Mouse (Mus musculus) ES-CJ7 (cell line): ENCODE data around the gene Ovca2.
"Not testable (repeated sequence)": the region's sequence is repeated elsewhere in the genome, so short reads cannot be mapped to it uniquely, and the experiment has no call there.

Experiments used
- DNase-seq: peaks from one replicate; pipeline ENCODE4 v3.0.0; 2011; ENCODE audit warnings: low read depth, low spot score

The Ovca2 gene

DNA sequence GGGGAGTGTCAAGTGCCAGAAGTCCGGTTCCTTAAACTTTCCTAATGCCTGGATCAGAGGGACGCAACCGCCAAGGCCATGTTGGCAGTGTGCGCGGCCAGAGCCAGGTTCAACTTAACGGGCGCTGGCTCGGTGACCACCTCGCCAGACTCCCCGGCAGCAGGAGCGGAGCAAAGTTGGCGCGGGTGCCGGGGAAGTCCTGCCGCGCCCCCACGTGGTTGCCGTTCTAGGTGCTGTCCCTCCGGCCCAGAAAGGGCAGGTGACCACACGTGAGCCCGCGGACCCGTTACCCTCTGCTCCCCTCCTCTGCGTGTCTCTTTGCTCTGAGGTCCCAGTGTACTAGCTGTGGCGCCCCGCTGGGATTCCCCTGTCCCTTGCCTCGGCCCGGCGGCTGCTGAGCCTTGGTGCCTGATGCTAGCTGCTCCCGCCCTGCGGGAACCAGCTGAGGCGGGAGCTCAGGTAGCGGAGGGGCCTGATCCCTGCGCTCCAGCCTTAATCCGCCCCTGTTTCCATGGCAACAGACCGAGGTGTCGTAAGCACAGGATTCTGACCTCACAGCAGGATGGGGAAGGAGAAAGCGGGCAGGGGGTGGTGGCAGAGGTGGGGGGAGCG is 16.3 kb upstream of the Ovca2 start:
- peak; percentile 98 for DNase-seq

DNA sequence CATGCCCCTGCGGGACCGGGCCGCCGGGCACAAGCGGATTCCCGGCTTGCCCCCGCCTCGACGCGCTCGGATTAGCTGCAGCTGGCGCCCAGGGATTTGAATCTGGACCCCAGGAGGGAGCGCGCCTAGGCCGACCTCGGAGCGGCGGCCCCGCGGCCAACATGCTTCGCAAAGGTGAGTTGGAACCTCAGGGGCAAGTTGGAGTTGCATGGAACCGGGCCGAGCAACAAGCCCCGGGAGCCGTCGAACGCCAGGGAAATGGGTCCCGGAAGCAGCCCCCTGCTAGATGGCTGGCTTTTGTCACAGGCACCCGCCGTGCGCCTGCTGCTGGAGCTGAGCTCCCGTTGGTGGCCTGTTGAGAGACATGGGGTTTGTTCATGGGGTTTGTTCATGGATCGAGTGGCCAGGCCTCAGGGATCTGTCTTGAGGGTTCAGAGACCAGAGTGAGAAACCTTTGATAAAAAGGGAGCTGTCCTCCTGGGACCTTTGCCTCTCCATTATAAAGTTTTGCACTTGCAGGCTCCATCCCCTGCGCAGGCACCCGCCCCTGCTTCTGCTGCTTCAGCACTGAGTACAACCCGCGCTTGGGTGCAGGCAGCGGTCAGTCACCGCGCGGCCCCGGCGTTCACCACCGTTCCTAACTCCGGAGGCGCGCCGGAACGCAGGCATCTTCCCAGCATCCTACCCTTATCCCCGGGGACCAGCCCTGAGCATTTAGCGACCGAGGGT is 15.7 kb upstream of the Ovca2 start:
- DNase-seq = peak; percentile 50

DNA sequence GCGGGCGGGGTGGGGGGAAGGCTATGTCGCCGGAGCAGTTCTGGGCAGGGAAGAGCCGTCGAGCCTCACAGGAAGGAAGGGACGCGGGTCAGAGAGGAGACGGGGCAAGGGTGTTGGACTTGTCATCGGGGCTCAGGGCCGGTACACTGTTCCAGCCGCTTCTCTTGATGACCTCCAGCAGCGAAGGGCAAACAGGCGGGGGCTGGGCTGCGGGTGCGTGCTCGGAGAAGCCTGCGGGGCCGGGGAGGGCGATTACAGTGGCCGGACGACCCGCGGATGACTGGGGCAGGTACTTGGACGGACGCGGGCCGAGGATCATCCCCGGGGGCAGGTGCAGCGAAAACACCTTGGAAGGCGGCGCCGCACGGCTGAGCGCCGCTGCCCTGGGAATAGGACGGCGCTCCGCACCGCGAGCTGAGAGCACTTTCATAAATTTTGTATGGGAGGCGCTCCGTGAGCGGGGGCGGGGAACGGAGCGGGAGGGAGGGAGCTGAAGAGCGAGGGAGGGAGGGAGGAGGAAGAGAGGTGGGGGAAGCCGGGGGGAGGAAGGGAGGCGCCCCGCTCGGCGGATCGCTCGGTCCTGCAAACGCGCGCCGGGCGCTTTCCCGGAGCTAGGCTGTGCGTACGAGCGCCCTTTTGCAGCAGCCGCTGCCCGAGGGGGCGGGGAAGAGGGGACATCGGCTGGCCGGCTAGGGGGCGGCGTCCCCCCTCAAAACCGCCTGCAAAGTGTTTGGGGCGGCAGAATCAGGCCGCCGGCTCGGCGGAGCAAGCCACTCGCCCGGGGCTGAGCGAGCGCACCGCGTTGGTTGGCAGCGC is 14.8 kb upstream of the Ovca2 start, which contains the start of gene Rtn4rl1:
Gene Rtn4rl1 (plus strand): TSS at position 528 of the 816 bp plus-strand sequence.
- peak; percentile 55 for DNase-seq

DNA sequence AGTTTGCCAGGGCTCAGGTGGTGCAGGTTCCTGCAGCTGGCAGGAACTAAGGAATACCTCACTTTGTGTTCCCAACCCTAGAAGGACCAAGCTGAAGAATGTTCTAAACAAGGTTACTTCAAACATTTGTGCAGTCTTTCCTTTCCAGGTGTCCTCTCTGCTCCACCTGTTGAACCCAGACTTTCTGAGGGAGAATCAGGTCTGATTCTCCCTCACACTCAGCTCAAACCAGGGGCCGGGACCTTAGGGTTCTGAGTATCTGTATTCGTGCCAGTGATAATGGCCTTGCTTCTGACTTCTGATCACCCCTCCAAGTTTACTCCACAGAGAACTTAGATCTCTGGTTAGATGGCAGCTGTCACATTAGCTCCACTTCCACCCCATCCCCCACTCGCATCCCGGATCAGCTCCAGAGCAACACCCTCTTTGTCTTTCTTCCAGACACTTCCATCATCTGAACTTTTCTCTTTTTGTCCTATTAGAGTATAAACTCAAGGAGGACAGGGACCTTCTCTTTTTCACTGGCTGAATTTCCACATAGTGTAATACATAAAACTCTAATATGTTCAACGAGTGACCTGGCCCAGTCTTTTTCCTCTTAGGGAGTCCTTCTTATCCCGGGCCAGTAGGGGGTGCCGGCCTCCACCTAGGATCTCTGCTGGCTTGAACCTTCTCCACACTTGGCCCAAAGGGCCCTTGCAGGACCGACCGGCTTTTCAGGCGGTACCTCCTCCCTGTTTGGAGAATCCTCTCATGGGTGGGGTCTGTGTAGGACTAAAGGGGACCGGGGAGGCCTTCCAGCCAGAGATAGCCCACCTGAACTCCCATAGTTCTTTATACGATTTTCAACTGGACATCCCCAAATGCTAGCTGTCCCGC is 13.9 kb upstream of the Ovca2 start:
- DNase-seq = peak; percentile 83

DNA sequence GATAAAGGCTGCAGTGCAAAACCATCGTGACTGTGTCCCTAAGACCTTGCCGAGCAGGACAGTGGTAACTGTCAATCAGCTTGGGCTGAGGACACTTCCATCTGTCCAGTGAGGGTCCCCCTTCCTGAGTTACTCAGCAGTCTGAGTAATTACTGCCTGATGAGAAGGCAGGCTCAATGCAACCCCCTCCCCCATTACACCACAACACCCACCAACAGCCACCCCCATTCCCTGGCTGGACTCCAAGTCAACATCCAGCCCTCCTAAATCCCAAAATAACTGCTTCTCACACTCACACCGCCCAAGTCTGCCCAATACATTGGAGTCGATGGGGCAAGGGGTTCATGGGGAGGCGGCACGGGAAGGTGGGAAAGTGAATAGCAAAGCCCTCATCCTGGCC is 13.2 kb upstream of the Ovca2 start:
- DNase-seq = no peak

DNA sequence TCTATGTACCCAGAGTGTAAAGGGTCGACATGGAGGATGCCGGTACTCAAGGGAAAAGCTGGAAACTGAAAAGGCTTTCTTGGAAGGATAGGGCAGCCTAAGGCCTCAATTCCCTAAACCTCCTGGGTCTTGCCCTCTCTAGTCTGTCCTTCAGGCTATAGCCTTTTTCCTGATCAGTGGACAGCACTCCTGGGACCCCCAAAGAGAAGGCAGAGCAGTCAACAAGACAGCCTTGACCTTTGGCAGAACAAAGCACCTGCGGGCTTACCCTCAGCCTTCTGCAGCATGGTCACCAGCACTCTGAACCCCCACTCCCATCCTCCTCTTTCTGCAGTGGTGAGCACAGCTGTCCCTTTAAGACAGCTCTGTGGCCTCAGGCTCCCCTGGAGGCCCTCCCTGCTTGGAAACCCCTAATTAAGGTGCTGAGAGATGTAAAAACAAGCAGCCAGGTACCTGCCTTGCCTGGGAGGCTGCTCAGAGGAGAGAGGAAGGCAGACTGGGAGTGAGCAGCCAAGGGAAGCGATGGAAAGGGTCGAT is 12.3 kb upstream of the Ovca2 start, which contains the start of gene Dph1:
Gene Dph1 (minus strand): TSS at position 337 of the 537 bp plus-strand sequence.
- DNase-seq = no peak

DNA sequence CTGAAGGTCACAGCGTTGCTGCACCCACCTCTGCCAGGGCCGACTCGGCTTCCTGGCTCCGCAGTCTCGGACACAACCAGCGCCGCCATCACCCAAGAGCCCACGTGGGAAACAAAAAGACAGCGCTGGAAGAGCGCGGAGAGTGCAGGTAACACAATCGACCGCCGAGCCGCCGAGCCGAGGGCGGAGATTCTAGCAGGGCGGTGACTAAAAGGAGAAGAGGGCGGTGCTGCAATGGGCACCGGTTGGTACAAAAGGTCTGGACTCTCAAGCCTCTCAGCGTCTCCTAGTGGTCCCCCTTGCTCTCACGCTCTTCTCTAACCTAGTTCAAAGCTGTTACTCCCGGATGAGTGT is 11.7 kb upstream of the Ovca2 start:
- peak; percentile 94 for DNase-seq

DNA sequence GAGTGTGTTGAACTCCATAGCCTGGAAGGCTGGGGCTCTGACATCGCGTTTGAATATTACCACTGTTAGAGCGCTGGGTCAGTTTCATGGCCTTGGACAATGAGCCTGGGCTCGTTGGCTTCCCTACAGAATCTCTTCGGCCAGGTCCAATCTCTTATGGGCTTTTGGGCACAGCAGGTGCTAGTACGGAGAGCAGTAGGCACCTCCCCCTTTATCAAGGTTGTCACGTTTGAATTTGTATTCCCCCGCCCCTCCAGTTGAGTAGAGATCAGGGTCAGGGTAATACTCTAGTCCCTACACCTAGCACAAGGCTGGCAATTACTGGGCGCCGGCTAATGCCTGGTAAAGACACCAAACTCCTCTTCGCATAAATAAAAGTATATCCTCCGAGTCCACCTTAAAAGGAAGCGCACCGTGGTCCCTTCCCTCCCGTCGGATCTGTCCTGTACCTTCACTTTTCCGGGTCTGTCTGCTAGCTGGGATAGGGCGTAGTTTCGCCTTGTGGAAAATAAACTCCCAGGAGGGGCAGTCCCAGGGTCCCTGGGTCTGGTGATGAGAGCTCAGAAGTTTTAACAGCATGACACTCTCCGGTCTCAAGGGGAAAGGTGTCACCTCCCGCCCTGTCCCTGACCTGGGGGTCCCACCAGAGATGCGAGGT is 11.2 kb upstream of the Ovca2 start:
- peak; percentile 58 for DNase-seq

DNA sequence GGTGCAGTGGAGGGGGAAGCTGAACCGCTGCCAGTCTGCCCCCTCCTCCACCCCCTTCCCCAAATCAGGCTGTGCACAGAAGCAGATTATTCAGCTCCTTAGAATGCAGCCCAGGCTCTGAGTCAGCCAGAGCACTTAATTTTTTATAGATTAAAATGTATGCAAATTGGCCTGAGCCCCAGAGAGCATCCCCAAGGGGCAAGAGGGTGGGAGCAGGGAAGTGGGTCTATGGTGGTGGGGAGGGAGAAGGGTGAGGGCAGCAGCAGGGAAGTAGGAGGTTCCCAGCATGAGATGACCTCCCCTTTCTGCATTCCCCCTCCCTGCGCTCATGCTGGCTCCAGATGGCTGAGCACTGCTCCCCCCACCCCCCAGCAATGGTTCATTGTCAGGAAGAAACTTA is 6.4 kb upstream of the Ovca2 start:
- no peak for DNase-seq

DNA sequence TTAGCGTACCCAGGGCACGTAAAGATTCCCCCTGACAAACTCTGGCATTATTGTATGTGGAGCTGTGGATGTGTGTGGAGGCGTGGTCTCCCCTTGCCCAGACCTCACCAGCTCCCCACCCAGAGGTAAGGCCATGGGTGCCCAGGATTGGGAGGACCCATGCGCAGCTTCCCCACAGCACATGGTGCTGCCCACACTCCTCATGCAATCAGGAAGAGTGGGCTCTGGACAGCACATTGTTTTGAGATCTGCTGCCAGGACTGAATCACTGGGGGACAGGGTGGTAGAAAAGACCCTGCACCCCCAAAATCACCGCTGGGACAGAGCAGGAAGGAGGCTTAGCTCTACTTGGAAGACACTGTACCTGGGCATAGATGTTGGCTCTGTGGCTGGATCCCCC is 5.9 kb upstream of the Ovca2 start:
- no peak for DNase-seq

DNA sequence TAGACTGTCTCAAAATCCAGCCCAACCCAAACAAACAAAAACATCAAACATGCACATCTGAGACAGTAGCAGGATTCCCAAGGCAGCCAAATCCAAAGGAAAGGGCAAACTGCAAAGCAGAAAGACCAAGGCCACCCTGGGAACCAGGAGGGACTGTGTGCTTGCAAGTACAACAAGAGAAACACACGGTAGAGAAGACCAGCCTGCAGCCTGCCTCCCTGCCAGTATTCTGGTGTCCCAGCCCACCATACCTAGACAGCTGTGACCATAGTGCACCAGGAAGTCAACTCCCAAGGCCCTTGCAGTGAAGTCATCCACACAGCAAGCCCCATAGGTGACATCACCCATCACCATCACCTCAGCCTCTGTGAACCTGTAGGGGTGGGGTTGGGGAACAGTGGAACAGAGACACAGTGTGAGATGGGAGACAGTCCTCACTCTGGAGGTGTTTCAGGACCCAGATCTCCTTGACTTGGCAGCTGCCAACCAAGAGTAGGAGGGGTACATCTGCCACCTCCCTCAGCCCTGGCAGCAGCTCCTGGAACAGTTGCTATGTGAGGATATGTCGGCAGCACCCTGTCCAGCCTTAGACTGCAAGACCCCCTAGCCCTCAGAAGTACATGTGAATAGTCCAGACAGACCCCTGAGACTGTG is 5.4 kb upstream of the Ovca2 start:
- no peak for DNase-seq

DNA sequence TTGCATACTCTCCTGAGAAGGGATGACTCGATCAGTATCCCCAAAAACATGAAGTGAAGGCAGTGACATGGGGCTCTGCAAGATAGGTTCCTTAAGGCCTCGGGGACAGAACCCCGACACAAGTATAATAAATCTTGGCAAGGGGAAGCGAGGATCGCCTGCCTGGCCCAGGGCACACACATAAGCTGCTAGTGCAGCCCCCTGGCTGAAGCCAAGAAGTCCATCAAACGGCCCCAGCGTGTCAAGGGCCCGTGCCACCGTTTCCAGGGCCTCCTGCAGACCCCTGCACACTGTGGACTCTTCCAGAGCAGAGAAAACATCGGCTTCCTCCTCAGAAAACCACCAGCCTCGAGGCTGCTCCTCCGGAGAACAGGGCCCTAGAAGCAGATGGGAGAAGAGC is 624 bp downstream of the Ovca2 start:
- no peak for DNase-seq

DNA sequence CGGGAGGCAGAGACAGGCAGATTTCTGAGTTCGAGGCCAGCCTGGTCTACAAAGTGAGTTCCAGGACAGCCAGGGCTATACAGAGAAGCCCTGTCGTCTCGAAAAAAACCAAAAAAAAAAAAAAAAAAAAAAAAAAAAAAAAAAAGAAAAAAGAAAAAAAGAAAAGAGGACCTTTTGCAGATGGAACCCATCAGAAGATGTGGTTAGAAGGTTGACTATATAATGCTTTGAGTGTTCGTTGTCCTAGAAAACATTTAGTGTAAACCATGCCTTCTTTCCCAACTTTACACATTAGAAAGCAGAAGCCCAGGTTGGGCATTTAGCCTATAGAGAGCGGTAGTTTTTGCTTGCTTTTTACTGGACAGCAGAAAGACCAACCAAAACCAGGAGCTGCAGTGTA is 4.1 kb downstream of the Ovca2 start:
- not testable (repeated sequence) for DNase-seq

DNA sequence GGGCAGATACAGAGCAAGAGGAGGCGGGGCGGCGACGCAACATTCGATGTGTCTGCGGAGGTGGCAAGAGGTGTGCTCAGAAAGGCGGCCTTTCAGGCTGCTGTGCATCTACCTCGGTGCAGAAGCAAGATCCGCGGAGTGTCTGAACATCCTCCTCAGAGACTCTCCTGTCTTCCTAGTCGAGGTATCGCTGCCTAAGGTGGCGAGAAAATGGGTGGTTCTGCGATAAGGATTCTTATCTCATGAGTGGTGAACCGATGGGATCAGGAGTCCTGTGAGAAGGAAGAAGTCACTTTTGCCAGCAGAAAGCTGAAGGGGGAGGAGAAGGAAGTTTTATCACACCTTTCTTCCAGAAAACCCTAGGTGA is 4.9 kb downstream of the Ovca2 start:
- DNase-seq = no peak

DNA sequence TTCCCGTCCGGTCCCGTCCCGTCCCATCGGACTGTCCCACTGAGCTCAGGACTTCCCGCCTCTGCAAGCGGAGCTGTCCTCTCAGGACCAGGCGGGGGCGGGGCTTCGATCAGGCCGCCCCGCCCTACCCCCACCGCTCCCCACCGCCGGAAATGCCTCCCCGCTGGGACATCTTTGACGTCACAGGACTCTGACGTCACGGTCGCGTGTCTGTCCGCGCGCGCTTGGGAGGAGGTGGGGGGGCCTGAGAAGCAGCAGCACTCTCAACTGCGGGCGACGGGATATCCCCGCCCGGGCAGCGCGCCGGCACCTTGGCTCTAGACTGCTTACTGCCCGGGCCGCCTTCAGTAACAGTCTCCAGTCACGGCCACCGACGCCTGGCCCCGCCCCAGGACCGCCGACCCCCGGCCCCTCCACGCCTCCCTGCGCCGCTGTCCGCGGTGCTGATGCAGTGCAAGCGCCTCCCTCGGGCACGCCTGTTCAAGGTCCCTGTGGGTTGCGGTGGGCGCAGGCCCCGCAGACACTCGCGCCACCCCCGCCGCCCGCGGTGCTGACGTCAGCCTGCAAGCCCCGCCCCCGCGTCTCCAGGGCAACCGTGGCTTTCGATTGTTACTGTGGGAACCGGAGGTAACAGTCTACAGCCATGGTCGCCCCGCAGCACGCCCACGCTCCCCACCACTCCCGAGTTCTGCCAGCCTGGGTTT is 5.4 kb downstream of the Ovca2 start:
- peak; percentile 96 for DNase-seq

DNA sequence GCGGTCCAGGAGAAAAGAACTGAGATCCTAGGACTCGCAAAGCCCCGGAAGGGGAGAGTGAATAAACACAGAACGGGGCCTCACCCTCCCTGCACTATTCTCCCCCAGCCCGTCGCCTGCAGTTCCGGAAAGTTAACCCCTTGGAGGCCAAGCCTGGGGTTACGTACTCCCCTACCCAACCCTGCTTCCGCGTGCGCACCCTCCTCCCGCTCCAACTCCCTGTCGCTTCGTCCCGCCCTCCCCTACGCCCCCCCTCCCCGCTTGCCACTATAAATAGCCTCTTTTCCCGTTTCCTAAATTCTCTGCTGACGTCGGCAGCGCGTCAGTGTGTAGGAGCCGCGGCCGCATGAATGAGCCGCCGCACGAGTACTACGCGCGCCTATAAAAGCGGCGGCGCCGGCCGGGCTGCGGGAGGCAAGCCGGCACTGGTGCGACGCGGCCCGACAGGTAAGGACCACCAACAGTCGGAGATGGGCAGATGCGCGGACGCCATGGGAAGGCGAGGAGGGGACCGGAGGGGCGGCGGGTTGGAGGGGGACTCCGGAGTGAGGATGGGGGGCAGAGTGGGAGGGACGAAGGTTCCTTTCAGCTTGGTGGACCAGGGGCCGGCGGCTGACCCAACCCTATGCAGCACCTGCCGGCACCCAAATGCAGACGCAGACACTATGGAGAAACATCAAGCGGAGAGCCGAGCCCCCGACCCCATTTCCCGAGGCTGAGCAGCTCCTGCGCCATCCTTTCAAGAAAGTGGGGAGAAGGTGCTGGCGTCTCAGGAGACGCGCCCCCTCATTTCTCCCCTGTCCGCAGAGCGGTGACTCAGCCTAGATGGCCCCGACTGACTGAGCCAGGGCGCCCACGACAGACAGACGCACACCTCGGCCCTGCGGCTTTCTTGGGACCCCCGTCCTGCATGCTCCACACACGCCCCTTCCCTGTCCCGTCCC is 6.2 kb downstream of the Ovca2 start:
- DNase-seq = peak; percentile 61

DNA sequence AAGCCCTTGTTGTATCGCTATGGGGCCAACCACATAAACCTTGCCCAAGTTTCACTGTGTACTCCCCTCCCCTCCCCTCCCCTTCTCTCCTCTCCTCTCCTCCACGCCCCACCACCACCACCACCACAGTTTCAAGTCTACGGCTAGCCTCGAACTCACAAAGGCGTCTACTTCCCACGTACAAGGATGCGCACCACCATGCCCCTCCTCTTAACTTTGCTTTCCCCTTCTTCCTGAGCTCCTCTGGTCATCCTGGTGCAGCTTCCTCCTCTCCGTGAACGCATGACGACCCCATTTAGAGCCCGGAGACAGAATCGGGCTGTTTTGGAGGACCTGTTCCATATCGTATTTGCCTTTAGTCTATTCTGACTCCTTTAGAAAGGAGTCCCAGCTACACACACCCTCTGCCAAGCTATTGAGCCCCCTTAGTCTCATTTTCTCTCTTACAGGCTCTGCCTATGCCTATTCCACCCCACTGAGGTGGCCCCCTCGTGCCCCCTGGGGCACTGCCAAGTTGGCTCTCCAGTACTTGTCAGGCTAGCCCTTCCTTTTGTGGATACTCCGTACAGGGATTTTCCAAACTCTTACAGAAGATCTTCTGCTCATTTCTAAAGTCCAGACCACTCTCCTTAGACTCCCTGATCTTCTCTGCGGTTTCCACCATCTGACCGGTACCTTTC is 7.3 kb downstream of the Ovca2 start:
- DNase-seq = no peak

DNA sequence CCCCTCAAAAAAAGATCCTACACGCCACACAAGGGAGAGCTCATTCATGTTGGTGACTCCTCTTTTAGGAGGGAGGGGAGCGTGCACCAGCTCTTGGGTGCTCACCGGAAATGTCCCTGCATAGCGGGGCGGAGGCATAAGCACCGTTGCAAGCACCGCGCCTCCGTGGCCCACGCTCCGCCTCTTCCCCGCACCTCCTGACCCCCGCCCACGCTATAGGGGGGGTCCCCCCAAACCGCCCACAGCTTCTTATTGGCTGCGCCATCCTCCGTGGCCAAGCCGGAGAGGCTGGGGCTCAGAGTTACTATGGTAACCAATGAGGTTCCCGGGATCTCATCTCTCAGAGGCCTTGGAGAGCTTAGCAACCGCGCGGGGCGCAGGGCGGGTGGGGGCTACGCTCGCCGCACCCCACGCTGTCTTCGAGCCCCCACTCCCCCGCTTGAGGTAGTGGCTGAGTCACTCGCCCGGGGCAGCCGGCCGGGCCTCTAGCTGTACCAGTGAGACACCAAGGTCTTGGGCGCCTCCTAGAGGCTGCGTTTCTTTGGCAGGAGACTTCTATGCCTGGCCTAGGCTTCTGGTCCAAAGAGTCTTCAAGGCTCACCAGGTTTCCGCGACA is 8.4 kb downstream of the Ovca2 start:
- DNase-seq = peak; percentile 93
